Mouse (Mus musculus): ENCODE data around the gene Emc10.
A peak's percentile ranks its signal among the peaks of the same experiment; 100 is the strongest.

Gene Emc10

GRCm38 (mm10) chr7:44463056-44463425 is 33.3 kb downstream of the Emc10 start:
- no peak for DNase-seq (ENCODE audit: low read depth)

GRCm38 (mm10) chr7:44462218-44463055 is 33.9 kb downstream of the Emc10 start:
- DNase-seq (ENCODE audit: low read depth) = no peak

DNA sequence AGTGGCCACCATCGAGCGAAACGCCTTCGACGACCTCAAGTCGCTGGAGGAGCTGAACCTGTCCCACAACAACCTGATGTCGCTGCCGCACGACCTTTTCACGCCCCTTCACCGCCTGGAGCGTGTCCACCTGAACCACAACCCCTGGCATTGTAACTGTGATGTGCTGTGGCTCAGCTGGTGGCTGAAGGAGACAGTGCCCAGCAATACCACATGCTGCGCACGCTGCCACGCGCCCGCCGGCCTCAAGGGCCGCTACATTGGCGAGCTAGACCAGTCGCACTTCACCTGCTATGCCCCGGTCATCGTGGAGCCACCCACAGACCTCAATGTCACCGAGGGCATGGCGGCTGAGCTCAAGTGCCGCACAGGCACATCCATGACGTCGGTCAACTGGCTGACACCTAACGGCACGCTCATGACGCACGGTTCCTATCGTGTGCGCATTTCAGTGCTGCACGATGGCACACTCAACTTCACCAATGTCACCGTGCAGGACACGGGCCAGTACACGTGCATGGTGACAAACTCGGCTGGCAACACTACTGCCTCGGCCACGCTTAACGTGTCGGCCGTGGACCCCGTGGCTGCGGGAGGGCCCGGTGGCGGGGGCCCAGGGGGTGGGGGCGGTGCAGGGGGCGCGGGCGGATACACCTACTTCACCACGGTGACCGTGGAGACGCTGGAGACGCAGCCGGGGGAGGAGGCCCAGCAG is 34.7 kb downstream of the Emc10 start:
- no peak for DNase-seq (ENCODE audit: low read depth)

GRCm38 (mm10) chr7:44460767-44461502 is 35.4 kb downstream of the Emc10 start:
- no peak for DNase-seq (ENCODE audit: low read depth)

DNA sequence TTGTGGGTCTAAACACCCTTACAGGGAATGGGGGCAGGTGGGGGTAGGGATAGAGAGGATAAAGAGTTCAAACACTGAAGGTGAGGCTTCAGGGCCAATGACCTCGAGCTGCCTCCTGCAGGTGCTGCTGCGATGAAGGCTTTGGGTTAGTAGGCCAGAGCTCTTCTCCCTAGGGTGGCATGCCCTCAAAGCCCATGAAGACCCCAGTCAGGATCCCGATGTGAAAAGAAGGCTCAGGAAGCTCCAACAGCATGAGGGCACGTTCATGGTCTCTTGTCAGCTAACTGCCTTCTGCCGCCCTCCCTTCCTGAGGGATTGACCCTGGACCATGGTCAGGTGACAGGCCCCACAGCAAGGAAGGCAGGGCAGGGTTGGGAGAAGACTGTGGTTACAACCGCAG is 36.3 kb downstream of the Emc10 start:
- DNase-seq (ENCODE audit: low read depth) = no peak

GRCm38 (mm10) chr7:44456302-44456701 is 40.0 kb downstream of the Emc10 start:
- no peak for DNase-seq (ENCODE audit: low read depth)

DNA sequence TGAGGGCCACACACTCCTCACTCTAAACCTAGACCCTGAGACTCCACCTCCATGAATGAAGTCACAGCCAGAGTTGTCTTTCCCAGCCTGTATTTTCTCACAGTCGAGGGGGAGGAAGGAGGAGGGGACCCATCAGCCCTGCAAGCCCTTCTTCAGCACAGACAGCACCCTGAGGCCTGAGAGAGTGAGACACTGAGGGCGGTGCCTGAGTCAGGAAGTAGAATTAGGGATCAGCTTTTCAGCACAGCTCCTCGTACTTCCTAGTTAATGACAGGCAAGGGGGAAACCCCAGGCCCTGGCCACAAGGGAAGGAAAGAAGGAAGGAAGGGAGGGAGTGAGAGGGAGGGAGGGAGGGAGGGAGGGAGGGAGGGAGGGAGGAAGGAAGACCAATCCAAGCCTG is 43.1 kb downstream of the Emc10 start:
- peak; percentile 58 for DNase-seq (ENCODE audit: low read depth)

DNA sequence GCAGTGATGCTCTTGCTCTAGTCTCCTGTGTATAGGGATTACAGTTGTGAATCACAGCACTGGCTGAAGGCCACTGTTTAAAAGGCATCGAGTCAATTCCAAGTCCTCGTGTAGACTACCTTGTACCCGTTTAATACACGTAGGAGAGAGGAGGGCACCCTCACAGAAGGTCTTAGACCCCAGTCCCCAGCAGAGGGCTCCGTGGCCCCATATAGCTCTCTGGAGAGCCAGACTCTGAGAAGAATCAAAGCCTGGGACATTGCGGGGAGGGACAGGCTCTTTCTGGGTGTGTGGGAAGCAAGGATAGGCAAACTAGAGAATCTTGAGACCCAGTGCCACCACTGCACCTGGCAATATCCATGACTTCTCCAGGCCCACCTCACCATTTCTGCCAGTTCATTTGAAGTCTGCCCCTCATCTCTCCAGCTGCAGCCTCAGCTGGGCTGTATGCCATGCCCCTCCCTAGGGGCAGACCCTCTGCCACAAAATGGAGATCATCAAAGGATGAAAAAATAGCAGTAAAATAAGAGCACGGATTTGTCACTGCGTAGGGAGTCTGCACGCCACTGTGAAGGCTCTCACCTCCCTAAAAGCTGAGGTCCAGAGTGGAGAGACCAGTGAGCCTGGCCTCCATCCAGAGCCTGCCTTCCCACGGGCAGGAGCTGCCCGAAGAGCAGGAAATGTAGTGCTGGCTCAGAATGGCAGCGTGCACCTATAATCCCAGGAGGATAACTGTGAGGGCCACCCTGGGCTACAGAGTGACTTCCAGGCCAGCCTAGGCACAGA is 50.1 kb downstream of the Emc10 start:
- DNase-seq (ENCODE audit: low read depth) = no peak

DNA sequence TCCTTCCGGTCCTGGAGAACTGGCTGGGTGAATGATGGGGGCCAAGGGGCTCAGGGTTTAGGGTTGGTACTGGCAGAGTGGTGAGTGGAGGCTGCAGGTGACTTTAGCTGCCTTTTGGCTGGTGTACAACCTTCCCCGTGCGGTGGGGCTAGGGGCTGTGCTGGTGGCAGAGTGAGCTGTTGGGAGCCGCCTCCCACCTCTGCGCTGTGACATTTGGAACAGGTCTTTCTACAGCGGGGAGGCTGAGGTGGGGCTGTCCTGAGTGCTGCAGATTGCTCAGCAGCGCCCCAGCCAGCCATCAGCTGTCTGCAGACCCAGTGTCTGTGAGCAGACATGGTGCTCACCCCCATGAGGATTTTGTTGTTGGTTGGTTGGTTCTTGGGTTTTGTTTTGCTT is 50.8 kb downstream of the Emc10 start:
- no peak for DNase-seq (ENCODE audit: low read depth)

GRCm38 (mm10) chr7:44444886-44445527 is 51.3 kb downstream of the Emc10 start:
- DNase-seq (ENCODE audit: low read depth) = no peak

GRCm38 (mm10) chr7:44443268-44444173 is 52.8 kb downstream of the Emc10 start:
- no peak for DNase-seq (ENCODE audit: low read depth)

DNA sequence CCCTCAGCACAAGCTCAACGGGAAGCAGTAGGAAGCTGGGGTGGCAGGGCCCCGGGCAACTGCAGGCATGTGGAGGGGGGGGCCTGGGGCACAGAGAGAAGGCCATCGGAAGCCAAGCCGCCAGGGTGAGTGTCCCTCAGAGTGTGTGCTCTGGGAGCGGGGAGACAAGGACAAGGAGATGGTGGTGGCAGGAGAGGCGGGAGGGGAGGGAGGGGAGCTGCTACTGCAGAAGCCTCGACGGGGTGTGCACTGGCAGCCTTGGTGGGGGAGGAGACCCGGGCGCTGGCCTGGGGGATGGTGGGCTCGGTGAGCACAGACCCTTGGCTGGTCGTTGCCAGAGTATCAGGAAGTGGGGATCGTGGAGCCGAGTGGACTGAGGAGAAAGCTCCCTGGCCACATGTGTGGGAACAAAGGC is 53.9 kb downstream of the Emc10 start:
- no peak for DNase-seq (ENCODE audit: low read depth)

- DNase-seq (ENCODE audit: low read depth) = no peak
These were observed 54.6 kb downstream of the Emc10 start for GRCm38 (mm10) chr7:44441648-44442109.

DNA sequence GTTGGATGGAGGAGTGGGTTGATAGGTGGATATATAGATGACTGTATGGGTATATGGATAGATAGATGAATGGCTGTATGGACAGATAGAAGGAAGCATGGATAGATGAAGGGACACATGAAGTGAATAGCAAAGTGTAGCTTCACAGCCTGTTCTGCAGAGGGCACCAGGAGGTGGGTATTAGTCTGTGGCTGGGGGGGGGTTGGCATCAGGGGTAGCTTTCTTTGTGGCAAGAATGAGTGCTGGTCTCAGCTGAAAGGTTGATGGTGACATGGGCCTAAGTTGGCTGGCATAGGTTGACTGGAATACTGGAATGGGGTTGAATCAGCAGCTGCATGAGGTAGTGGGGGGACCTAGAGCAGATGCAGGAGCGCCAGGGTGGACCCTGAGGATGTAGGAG is 55.1 kb downstream of the Emc10 start:
- no peak for DNase-seq (ENCODE audit: low read depth)

DNA sequence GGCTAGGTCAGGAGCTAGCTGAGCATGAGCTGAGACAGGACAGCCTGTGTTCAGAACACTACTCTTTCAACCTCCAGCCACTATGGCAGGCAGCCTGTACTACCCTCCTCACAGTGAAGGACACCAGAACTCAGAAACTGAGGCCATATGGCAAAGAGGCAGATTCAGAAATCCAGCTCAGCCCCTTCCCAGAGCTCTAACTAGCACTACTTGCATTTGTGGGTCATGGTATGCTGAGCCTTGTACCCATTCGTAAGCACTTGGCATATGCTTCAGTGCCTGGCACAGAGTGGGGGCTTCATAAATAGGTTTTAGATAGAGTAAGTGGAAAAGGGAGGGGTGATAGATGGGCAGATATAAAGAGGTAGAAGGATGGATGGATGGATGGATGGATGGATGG is 55.9 kb downstream of the Emc10 start:
- no peak for DNase-seq (ENCODE audit: low read depth)

Measured in 416B (cell line).